Mouse (Mus musculus): ENCODE data around the gene Cdkal1. TPM values are rescaled to one million over a fixed set of nuclear protein-coding genes. Genes with fewer than 3 reads are reported as not detected.

Gene Cdkal1
- polyA plus RNA-seq, 2 experiments: 10.8 to 29.8 TPM

DNA sequence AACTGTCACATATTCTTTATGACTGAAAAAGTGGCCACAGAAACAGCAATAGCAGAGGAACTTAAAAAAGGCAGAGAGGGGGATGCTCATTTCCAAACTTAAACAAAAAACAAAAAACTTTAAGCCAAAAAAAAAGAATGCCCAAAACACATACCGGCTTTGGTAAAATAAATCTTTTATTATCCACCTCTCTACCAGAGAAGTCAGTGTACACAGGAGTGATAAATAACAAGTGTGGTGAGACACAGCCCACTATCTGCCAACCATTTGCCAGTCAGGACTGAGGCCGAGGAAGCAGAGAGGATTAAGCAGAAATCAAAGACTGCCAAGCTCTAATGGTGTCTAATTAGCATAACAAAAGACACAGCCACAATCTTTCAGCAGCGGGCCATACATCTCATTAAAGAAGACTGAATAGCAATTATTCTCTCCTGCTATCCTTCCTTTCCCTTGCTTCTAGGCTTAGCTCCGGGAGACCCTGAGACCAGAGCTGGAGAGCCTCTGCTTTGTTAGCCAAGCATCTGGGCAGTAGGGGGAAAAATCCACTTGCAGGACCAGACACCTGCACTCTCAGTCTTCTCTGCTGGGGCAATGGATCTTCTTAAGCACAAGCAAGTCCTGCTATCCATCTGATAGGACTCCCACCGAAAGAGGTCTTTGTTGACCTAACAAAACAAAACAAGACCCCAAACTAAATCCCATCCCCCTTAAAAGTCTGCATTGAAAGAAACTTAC, 484.6 kb downstream of the Cdkal1 start:
- Histone ChIP-seq H3K9ac (ENCODE audit: low read depth, low read length, severe bottlenecking) (no peak overlapping the region), H3K27ac (replicated peaks; ENCODE audit: low read depth, low read length) (no peak overlapping the region), H3K4me3 (replicated peaks; ENCODE audit: low read length) (no peak overlapping the region), H3K4me2 (replicated peaks; ENCODE audit: low read depth, low read length, severe bottlenecking) (no peak overlapping the region), H3K9me3 (ENCODE audit: control insufficient read depth, low read length) (no peaks in the 10 kb centered on the region), H3K27me3 (ENCODE audit: control insufficient read depth, insufficient read depth, low read length) (no peaks in the 10 kb centered on the region), H3K36me3 (ENCODE audit: control insufficient read depth, insufficient read depth, low read length) (no peaks in the 10 kb centered on the region), H3K4me1 (ENCODE audit: control insufficient read depth, insufficient read depth, low read length) (peaks cover 6% of the 10 kb centered on the region)
- WGBS: 21% methylated on average over 5 of the region's 5 CpGs
- no peak for TF ChIP-seq POLR2A (IDR thresholded peaks at IDR 0.05; ENCODE audit: borderline replicate concordance, extremely low read depth, insufficient read depth, insufficient read length)
- DNase-seq (ENCODE audit: low spot score) (no peak), ATAC-seq (ENCODE audit: low FRiP score, low read depth) (no peak)

DNA sequence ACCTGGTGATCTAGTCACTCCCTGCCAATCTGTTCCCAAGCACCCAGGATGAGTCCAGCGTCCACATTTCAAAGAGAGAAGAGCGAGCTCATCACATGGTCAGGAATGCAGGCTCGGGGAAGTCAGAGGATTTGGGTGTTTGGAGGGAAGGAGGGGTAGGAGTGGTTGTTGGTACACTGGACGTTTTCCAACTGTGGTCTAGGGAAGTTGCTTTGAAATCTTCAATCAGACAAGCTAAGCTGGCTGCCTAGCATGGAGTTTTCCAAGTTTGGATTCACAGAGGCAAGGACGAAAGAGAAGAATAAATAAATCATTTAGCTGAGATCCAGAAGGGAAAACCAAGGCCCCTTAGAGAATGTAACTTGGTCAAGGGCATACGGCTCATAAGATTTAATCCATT, 486.7 kb downstream of the Cdkal1 start:
- Histone ChIP-seq H3K4me3 (replicated peaks; ENCODE audit: low read length) (no peak overlapping the region), H3K27ac (replicated peaks; ENCODE audit: low read depth, low read length) (no peak overlapping the region), H3K36me3 (ENCODE audit: control insufficient read depth, insufficient read depth, low read length) (no peaks in the 10 kb centered on the region), H3K4me2 (replicated peaks; ENCODE audit: low read depth, low read length, severe bottlenecking) (no peak overlapping the region), H3K9me3 (ENCODE audit: control insufficient read depth, low read length) (no peaks in the 10 kb centered on the region), H3K9ac (ENCODE audit: low read depth, low read length, severe bottlenecking) (no peak overlapping the region), H3K27me3 (ENCODE audit: control insufficient read depth, insufficient read depth, low read length) (no peaks in the 10 kb centered on the region), H3K4me1 (ENCODE audit: control insufficient read depth, insufficient read depth, low read length) (peaks cover 13% of the 10 kb centered on the region)
- no peak for TF ChIP-seq POLR2A (IDR thresholded peaks at IDR 0.05; ENCODE audit: borderline replicate concordance, extremely low read depth, insufficient read depth, insufficient read length)
- no peak for ATAC-seq (ENCODE audit: low FRiP score, low read depth)
- WGBS: 59% methylated on average over 6 of the region's 6 CpGs
- no peak for DNase-seq (ENCODE audit: low spot score)

DNA sequence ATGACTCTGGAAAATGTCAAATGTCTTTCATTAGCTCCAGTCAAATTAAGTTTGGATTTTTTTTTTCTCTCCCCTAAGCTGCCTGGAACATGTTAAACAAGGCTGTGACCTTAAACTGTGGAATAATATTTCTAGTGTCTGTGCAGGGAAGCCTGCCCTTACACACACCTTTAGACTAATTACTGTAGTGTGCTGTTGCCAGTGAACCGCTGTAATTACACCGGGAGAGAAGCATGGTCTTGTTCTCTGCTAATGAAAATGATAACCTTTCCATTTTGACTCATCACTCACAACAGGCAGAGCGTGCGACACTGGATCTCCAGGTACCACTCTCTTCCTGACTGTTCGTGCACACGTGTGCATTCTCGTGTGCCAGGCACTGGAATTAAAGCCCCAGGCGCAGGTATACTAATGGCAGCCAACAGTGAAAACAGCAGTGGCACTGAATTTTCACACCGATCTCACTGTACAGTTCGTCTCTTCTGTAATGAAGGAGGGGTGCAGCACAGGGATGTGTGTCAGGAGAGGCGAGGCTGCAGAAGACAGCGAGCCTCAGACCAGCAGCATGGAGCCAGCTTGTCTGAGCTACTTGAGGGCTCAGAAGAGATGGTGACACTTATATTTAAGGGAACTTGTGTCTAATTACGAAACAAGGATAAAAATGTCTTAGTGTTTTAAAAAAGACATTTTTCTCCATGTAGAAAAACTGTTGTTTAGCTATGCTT, 490.4 kb downstream of the Cdkal1 start:
- DNase-seq (ENCODE audit: low spot score): no peak
- TF ChIP-seq POLR2A (IDR thresholded peaks at IDR 0.05; ENCODE audit: borderline replicate concordance, extremely low read depth, insufficient read depth, insufficient read length): no peak
- H3K4me1 ChIP-seq (ENCODE audit: control insufficient read depth, insufficient read depth, low read length): peaks cover 10% of the 10 kb centered on the region; the same call in 1 of the 2 replicates
- H3K27me3 ChIP-seq (ENCODE audit: control insufficient read depth, insufficient read depth, low read length): no peaks in the 10 kb centered on the region
- no peak overlapping the region for H3K27ac ChIP-seq (replicated peaks; ENCODE audit: low read depth, low read length)
- H3K4me3 ChIP-seq (replicated peaks; ENCODE audit: low read length): no peak overlapping the region
- H3K9ac ChIP-seq (ENCODE audit: low read depth, low read length, severe bottlenecking): no peak overlapping the region
- H3K9me3 ChIP-seq (ENCODE audit: control insufficient read depth, low read length): no peaks in the 10 kb centered on the region
- no peak for ATAC-seq (ENCODE audit: low FRiP score, low read depth)
- no peaks in the 10 kb centered on the region for H3K36me3 ChIP-seq (ENCODE audit: control insufficient read depth, insufficient read depth, low read length)
- 54% methylated on average over 13 of the region's 13 CpGs for WGBS
- no peak overlapping the region for H3K4me2 ChIP-seq (replicated peaks; ENCODE audit: low read depth, low read length, severe bottlenecking)

DNA sequence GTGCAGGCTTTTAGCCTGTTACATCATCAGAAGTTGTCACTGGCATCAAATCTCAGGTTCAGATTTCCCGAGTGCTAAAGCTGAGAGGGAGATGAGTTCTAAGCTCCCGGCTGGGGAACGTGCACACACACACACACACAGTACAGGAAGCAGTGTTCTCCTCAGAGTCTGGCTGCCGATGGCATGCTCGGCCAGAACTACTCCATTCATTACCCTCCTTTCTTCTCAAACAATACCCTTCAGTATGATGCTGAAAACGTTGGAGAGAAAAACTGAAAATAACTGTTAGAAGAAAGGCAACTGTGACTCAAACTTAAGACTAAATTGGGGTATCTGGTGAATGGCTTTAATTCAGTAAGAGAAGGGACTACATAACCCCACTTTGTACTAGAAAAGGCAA, 491.5 kb downstream of the Cdkal1 start:
- Histone ChIP-seq H3K27me3 (ENCODE audit: control insufficient read depth, insufficient read depth, low read length) (no peaks in the 10 kb centered on the region), H3K4me1 (ENCODE audit: control insufficient read depth, insufficient read depth, low read length) (peaks cover 10% of the 10 kb centered on the region; the same call in 1 of the 2 replicates), H3K36me3 (ENCODE audit: control insufficient read depth, insufficient read depth, low read length) (no peaks in the 10 kb centered on the region), H3K9ac (ENCODE audit: low read depth, low read length, severe bottlenecking) (no peak overlapping the region), H3K9me3 (ENCODE audit: control insufficient read depth, low read length) (no peaks in the 10 kb centered on the region), H3K4me2 (replicated peaks; ENCODE audit: low read depth, low read length, severe bottlenecking) (no peak overlapping the region), H3K4me3 (replicated peaks; ENCODE audit: low read length) (no peak overlapping the region), H3K27ac (replicated peaks; ENCODE audit: low read depth, low read length) (no peak overlapping the region)
- no peak for TF ChIP-seq POLR2A (IDR thresholded peaks at IDR 0.05; ENCODE audit: borderline replicate concordance, extremely low read depth, insufficient read depth, insufficient read length)
- DNase-seq (ENCODE audit: low spot score) (no peak), ATAC-seq (ENCODE audit: low FRiP score, low read depth) (no peak)
- WGBS: 49% methylated on average over 6 of the region's 6 CpGs

DNA sequence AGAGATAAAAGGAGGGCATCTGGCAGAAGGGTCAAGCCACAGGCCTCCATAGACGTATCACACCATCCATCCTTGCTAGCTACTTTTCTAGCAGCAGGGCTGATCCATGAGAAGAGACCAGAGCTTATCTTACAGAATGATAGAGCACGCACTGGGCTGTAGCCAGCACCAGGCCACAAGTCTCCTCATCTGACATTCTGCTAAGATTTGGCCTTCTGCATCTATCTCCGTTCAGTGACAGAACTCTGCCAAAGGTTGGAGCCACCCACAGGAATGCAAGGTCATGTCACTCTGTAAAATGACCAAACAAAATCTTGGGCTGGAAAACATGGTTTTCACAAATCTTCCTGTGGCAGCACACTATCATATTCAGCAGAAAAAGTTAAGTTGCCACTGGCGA, 493.6 kb downstream of the Cdkal1 start:
- Histone ChIP-seq H3K27me3 (ENCODE audit: control insufficient read depth, insufficient read depth, low read length) (no peaks in the 10 kb centered on the region), H3K9me3 (ENCODE audit: control insufficient read depth, low read length) (no peaks in the 10 kb centered on the region), H3K4me2 (replicated peaks; ENCODE audit: low read depth, low read length, severe bottlenecking) (no peak overlapping the region), H3K27ac (replicated peaks; ENCODE audit: low read depth, low read length) (no peak overlapping the region), H3K4me1 (ENCODE audit: control insufficient read depth, insufficient read depth, low read length) (peaks cover 14% of the 10 kb centered on the region; the same call in 1 of the 2 replicates), H3K4me3 (replicated peaks; ENCODE audit: low read length) (no peak overlapping the region), H3K9ac (ENCODE audit: low read depth, low read length, severe bottlenecking) (no peak overlapping the region), H3K36me3 (ENCODE audit: control insufficient read depth, insufficient read depth, low read length) (no peaks in the 10 kb centered on the region)
- DNase-seq (ENCODE audit: low spot score) (no peak), ATAC-seq (ENCODE audit: low FRiP score, low read depth) (no peak)
- 84% methylated on average over 4 of the region's 4 CpGs for WGBS
- no peak for TF ChIP-seq POLR2A (IDR thresholded peaks at IDR 0.05; ENCODE audit: borderline replicate concordance, extremely low read depth, insufficient read depth, insufficient read length)

Measured in limb, embryonic 14.5 days (tissue).